Mouse (Mus musculus): ENCODE measurements around the gene Kmt2c. TPM values are rescaled to one million over a fixed set of nuclear protein-coding genes. Genes with fewer than 3 reads are reported as not detected.

Kmt2c gene
- polyA plus RNA-seq, 1 experiment from 2014 or later: 20.1 TPM

GRCm38 (mm10) chr5:25437508-25437907 lies 61.1 kb downstream of the Kmt2c start:
- Histone ChIP-seq H3K4me2 (no peak overlapping the region), H3K27me3 (no peaks in the 10 kb centered on the region), H3K27ac (no peak overlapping the region), H3K36me3 (no peaks in the 10 kb centered on the region), H3K9ac (no peak overlapping the region), H3K9me3 (no peaks in the 10 kb centered on the region), H3K4me3 (no peak overlapping the region), H3K4me1 (replicated peaks) (no peaks in the 10 kb centered on the region)
- 85% methylated on average over 1 of the region's 1 CpGs for WGBS
- ATAC-seq (ENCODE audit: low FRiP score): no peak

GRCm38 (mm10) chr5:25436081-25436480 lies 62.5 kb downstream of the Kmt2c start:
- Histone ChIP-seq H3K4me2 (no peak overlapping the region), H3K9ac (no peak overlapping the region), H3K36me3 (no peaks in the 10 kb centered on the region), H3K4me3 (no peak overlapping the region), H3K9me3 (no peaks in the 10 kb centered on the region), H3K4me1 (replicated peaks) (no peaks in the 10 kb centered on the region), H3K27me3 (no peaks in the 10 kb centered on the region), H3K27ac (no peak overlapping the region)
- 32% methylated on average over 3 of the region's 3 CpGs for WGBS
- ATAC-seq (ENCODE audit: low FRiP score): peak; percentile 17; the same call in 1 of the 2 replicates

GRCm38 (mm10) chr5:25422576-25422975 lies 76.0 kb downstream of the Kmt2c start:
- H3K9me3 ChIP-seq: no peaks in the 10 kb centered on the region
- no peak overlapping the region for H3K9ac ChIP-seq
- H3K4me2 ChIP-seq: no peak overlapping the region
- H3K36me3 ChIP-seq: no peaks in the 10 kb centered on the region
- no peak overlapping the region for H3K4me3 ChIP-seq
- WGBS: 84% methylated on average over 1 of the region's 1 CpGs
- H3K27ac ChIP-seq: no peak overlapping the region
- no peak for ATAC-seq (ENCODE audit: low FRiP score)
- no peaks in the 10 kb centered on the region for H3K27me3 ChIP-seq
- H3K4me1 ChIP-seq (replicated peaks): no peaks in the 10 kb centered on the region

- H3K27me3 ChIP-seq: no peaks in the 10 kb centered on the region
- H3K27ac ChIP-seq: no peak overlapping the region
- no peaks in the 10 kb centered on the region for H3K9me3 ChIP-seq
- WGBS: 43% methylated on average over 3 of the region's 3 CpGs
- no peak for ATAC-seq (ENCODE audit: low FRiP score)
- H3K4me1 ChIP-seq (replicated peaks): no peaks in the 10 kb centered on the region
- no peak overlapping the region for H3K9ac ChIP-seq
- no peak overlapping the region for H3K4me2 ChIP-seq
- H3K36me3 ChIP-seq: no peaks in the 10 kb centered on the region
- H3K4me3 ChIP-seq: no peak overlapping the region
Observed at GRCm38 (mm10) chr5:25420601-25421000, 78.0 kb downstream of the Kmt2c start.

GRCm38 (mm10) chr5:25415382-25415781 lies 83.2 kb downstream of the Kmt2c start:
- no peaks in the 10 kb centered on the region for H3K4me1 ChIP-seq (replicated peaks)
- 0 out of 2 replicates have a peak, but pooled peaks cover 4% of the 10 kb centered on the region for H3K36me3 ChIP-seq
- no peak overlapping the region for H3K4me3 ChIP-seq
- no peak overlapping the region for H3K4me2 ChIP-seq
- no peaks in the 10 kb centered on the region for H3K27me3 ChIP-seq
- H3K27ac ChIP-seq: no peak overlapping the region
- H3K9ac ChIP-seq: no peak overlapping the region
- ATAC-seq (ENCODE audit: low FRiP score): no peak
- no peaks in the 10 kb centered on the region for H3K9me3 ChIP-seq

GRCm38 (mm10) chr5:25396727-25397126 lies 101.9 kb downstream of the Kmt2c start:
- no peak overlapping the region for H3K4me3 ChIP-seq
- no peak overlapping the region for H3K27ac ChIP-seq
- no peak overlapping the region for H3K9ac ChIP-seq
- no peak for ATAC-seq (ENCODE audit: low FRiP score)
- H3K36me3 ChIP-seq: peaks cover 23% of the 10 kb centered on the region
- H3K4me2 ChIP-seq: no peak overlapping the region
- no peaks in the 10 kb centered on the region for H3K27me3 ChIP-seq
- 98% methylated on average over 2 of the region's 2 CpGs for WGBS
- no peaks in the 10 kb centered on the region for H3K9me3 ChIP-seq
- no peaks in the 10 kb centered on the region for H3K4me1 ChIP-seq (replicated peaks)

GRCm38 (mm10) chr5:25392655-25393054 lies 105.9 kb downstream of the Kmt2c start:
- Histone ChIP-seq H3K27me3 (no peaks in the 10 kb centered on the region), H3K4me3 (no peak overlapping the region), H3K36me3 (0 out of 2 replicates have a peak, but pooled peaks cover 5% of the 10 kb centered on the region), H3K9ac (no peak overlapping the region), H3K9me3 (no peaks in the 10 kb centered on the region), H3K4me1 (replicated peaks) (no peaks in the 10 kb centered on the region), H3K27ac (no peak overlapping the region), H3K4me2 (no peak overlapping the region)
- ATAC-seq (ENCODE audit: low FRiP score): no peak
- WGBS: 81% methylated on average over 2 of the region's 2 CpGs

GRCm38 (mm10) chr5:25383581-25383980 lies 115.0 kb downstream of the Kmt2c start:
- no peak overlapping the region for H3K9ac ChIP-seq
- no peak overlapping the region for H3K27ac ChIP-seq
- WGBS: 85% methylated on average over 11 of the region's 11 CpGs
- H3K4me2 ChIP-seq: no peak overlapping the region
- ATAC-seq (ENCODE audit: low FRiP score): no peak
- no peak overlapping the region for H3K4me3 ChIP-seq
- H3K27me3 ChIP-seq: no peaks in the 10 kb centered on the region
- H3K4me1 ChIP-seq (replicated peaks): no peaks in the 10 kb centered on the region
- peaks cover 17% of the 10 kb centered on the region for H3K36me3 ChIP-seq
- H3K9me3 ChIP-seq: no peaks in the 10 kb centered on the region

GRCm38 (mm10) chr5:25379188-25379587 lies 119.4 kb downstream of the Kmt2c start:
- no peak for ATAC-seq (ENCODE audit: low FRiP score)
- no peaks in the 10 kb centered on the region for H3K27me3 ChIP-seq
- H3K4me3 ChIP-seq: no peak overlapping the region
- no peaks in the 10 kb centered on the region for H3K9me3 ChIP-seq
- no peak overlapping the region for H3K9ac ChIP-seq
- H3K27ac ChIP-seq: no peak overlapping the region
- no peak overlapping the region for H3K4me2 ChIP-seq
- no peaks in the 10 kb centered on the region for H3K4me1 ChIP-seq (replicated peaks)
- H3K36me3 ChIP-seq: peaks cover 7% of the 10 kb centered on the region

- 97% methylated on average over 2 of the region's 2 CpGs for WGBS
- Histone ChIP-seq H3K9me3 (no peaks in the 10 kb centered on the region), H3K4me2 (no peak overlapping the region), H3K27me3 (no peaks in the 10 kb centered on the region), H3K4me3 (no peak overlapping the region), H3K36me3 (peaks cover 7% of the 10 kb centered on the region), H3K27ac (no peak overlapping the region), H3K9ac (no peak overlapping the region), H3K4me1 (replicated peaks) (no peaks in the 10 kb centered on the region)
- no peak for ATAC-seq (ENCODE audit: low FRiP score)
Observed at GRCm38 (mm10) chr5:25368420-25368819, 130.2 kb downstream of the Kmt2c start.

GRCm38 (mm10) chr5:25367126-25367525 lies 131.5 kb downstream of the Kmt2c start:
- Histone ChIP-seq H3K9ac (no peak overlapping the region), H3K4me2 (no peak overlapping the region), H3K4me1 (replicated peaks) (no peaks in the 10 kb centered on the region), H3K9me3 (no peaks in the 10 kb centered on the region), H3K27me3 (no peaks in the 10 kb centered on the region), H3K36me3 (peaks cover 7% of the 10 kb centered on the region), H3K4me3 (no peak overlapping the region), H3K27ac (no peak overlapping the region)
- WGBS: 91% methylated on average over 1 of the region's 1 CpGs
- ATAC-seq (ENCODE audit: low FRiP score): no peak

- Histone ChIP-seq H3K9ac (no peak overlapping the region), H3K4me1 (replicated peaks) (no peaks in the 10 kb centered on the region), H3K9me3 (no peaks in the 10 kb centered on the region), H3K36me3 (peaks cover 29% of the 10 kb centered on the region), H3K4me3 (no peak overlapping the region), H3K27ac (no peak overlapping the region), H3K4me2 (no peak overlapping the region), H3K27me3 (no peaks in the 10 kb centered on the region)
- 89% methylated on average over 2 of the region's 2 CpGs for WGBS
- no peak for ATAC-seq (ENCODE audit: low FRiP score)
Observed at GRCm38 (mm10) chr5:25353509-25353908, 145.1 kb downstream of the Kmt2c start.

- no peak for ATAC-seq (ENCODE audit: low FRiP score)
- WGBS: 93% methylated on average over 2 of the region's 2 CpGs
- Histone ChIP-seq H3K27me3 (no peaks in the 10 kb centered on the region), H3K9me3 (no peaks in the 10 kb centered on the region), H3K27ac (no peak overlapping the region), H3K36me3 (peaks cover 26% of the 10 kb centered on the region), H3K4me1 (replicated peaks) (no peaks in the 10 kb centered on the region), H3K9ac (no peak overlapping the region), H3K4me2 (no peak overlapping the region), H3K4me3 (no peak overlapping the region)
Observed at GRCm38 (mm10) chr5:25331322-25331721, 167.3 kb downstream of the Kmt2c start.

GRCm38 (mm10) chr5:25313881-25314280 lies 184.7 kb downstream of the Kmt2c start:
- H3K4me3 ChIP-seq: no peak overlapping the region
- H3K27me3 ChIP-seq: no peaks in the 10 kb centered on the region
- H3K9ac ChIP-seq: no peak overlapping the region
- no peak for ATAC-seq (ENCODE audit: low FRiP score)
- H3K4me1 ChIP-seq (replicated peaks): no peaks in the 10 kb centered on the region
- peaks cover 67% of the 10 kb centered on the region for H3K36me3 ChIP-seq
- WGBS: 93% methylated on average over 6 of the region's 6 CpGs
- H3K27ac ChIP-seq: no peak overlapping the region
- H3K9me3 ChIP-seq: no peaks in the 10 kb centered on the region
- H3K4me2 ChIP-seq: no peak overlapping the region
